ENCODE assay signal across 7 mouse cellular contexts in the genomic region with DNA sequence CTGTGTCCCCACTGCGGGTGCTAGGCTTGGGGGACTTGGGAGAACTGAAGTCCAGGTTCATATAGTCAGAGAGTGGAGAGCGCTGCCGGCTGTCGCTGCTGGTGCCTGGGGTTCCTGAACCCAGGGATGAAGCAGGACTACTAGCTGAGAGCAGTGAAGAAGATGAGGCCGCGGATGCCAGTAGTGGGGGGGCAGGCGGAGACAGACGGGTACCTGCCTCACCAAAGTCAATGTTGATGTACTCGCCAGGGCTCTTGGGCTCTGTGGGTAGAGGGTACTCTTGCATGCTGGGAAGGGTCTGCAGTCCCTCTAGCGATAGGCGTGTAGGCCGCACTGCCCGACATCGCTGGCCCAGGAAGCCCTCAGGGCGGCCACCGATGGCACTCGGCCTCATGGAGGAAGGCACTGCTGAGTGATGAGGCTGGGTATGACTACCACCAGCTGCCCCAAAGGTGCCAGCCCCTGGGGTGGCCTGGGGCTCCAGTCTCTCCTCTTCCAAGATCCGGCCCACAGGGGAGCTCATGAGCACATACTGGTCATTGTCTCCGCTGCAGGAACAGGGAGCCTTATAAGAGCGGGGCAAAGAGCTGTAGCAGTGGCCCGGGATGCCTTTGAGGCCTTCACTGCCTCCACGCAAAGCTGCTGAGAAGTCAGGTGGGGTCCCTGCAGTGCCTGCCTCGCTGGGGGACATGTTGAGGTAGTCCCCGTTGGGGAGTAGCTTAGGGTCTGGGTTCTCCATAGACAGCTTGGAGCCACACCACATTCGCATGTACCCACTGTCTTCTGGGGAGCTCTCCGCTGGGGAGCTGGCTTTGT. TPM values are rescaled to one million over a fixed set of nuclear protein-coding genes. Genes with fewer than 3 reads are reported as not detected.
DNase-seq lines count a peak whose midpoint lies in the region; ATAC-seq lines count a peak whose summit lies in the region.

No protein-coding gene starts in this region.

- no peaks in the 10 kb centered on the region for H3K9me3 ChIP-seq in neural tube, embryonic 11.5 days (ENCODE audit: control insufficient read depth, low read length)
- H3K9me3 ChIP-seq in hindbrain, embryonic 13.5 days: no peaks in the 10 kb centered on the region
- no peaks in the 10 kb centered on the region for H3K9me3 ChIP-seq in midbrain, embryonic 12.5 days

- peak overlapping the region; percentile 79 for H3K4me2 ChIP-seq in neural tube, embryonic 11.5 days (ENCODE audit: low read depth)
- H3K4me2 ChIP-seq in hindbrain, embryonic 13.5 days: peak overlapping the region; percentile 94
- peak overlapping the region; percentile 82 for H3K4me2 ChIP-seq in midbrain, embryonic 12.5 days (replicated peaks)

- H3K4me3 ChIP-seq in neural tube, embryonic 11.5 days (ENCODE audit: low read depth, low read length): peak overlapping the region; percentile 87
- peak overlapping the region; percentile 81 for H3K4me3 ChIP-seq in hindbrain, embryonic 13.5 days
- H3K4me3 ChIP-seq in midbrain, embryonic 12.5 days: peak overlapping the region; percentile 84

- ATAC-seq in neural tube, embryonic 11.5 days (ENCODE audit: insufficient read depth, low FRiP score, low TSS enrichment): no peak
- ATAC-seq in hindbrain, embryonic 13.5 days (ENCODE audit: low FRiP score): no peak
- no peak for ATAC-seq in midbrain, embryonic 12.5 days (ENCODE audit: low FRiP score, low read depth)

- no peak overlapping the region for H3K27ac ChIP-seq in neural tube, embryonic 11.5 days (ENCODE audit: low read depth, low read length)
- H3K27ac ChIP-seq in hindbrain, embryonic 13.5 days: no peak overlapping the region; the same call in 1 of the 2 replicates
- peak overlapping the region; percentile 15; the same call in 1 of the 2 replicates for H3K27ac ChIP-seq in midbrain, embryonic 12.5 days (replicated peaks)

- peak overlapping the region; percentile 7; the same call in 1 of the 2 replicates for H3K9ac ChIP-seq in neural tube, embryonic 11.5 days (ENCODE audit: low read length)
- peak overlapping the region; percentile 89 for H3K9ac ChIP-seq in hindbrain, embryonic 13.5 days
- peak overlapping the region; percentile 89 for H3K9ac ChIP-seq in midbrain, embryonic 12.5 days (replicated peaks)

- WGBS in neural tube, embryonic 11.5 days: 82% methylated on average over 26 of the region's 26 CpGs
- 80% methylated on average over 26 of the region's 26 CpGs for WGBS in hindbrain, embryonic 13.5 days
- WGBS in midbrain, embryonic 12.5 days: 87% methylated on average over 26 of the region's 26 CpGs

- no peaks in the 10 kb centered on the region for H3K27me3 ChIP-seq in neural tube, embryonic 11.5 days (ENCODE audit: control insufficient read depth, insufficient read depth, low read length)
- no peaks in the 10 kb centered on the region for H3K27me3 ChIP-seq in hindbrain, embryonic 13.5 days
- 0 out of 2 replicates have a peak, but pooled peaks cover 10% of the 10 kb centered on the region for H3K27me3 ChIP-seq in midbrain, embryonic 12.5 days

- no peak for DNase-seq in neural tube, embryonic 11.5 days (ENCODE audit: low spot score)
- no peak for DNase-seq in neural tube, embryonic 10.5 days (ENCODE audit: extremely low spot score, low spot score)
- peak; percentile 42 to 47 for DNase-seq in cerebellum, postnatal 25 days
- no peak for DNase-seq in layer of hippocampus, adult 11-12 months (ENCODE audit: low spot score)
- no peak for DNase-seq in urinary bladder, postnatal 10 days (ENCODE audit: low spot score)

- H3K36me3 ChIP-seq in neural tube, embryonic 11.5 days (ENCODE audit: control insufficient read depth, insufficient read depth, low read length): no peaks in the 10 kb centered on the region; the same call in 1 of the 2 replicates
- 0 out of 2 replicates have a peak, but pooled peaks cover 4% of the 10 kb centered on the region for H3K36me3 ChIP-seq in hindbrain, embryonic 13.5 days
- peaks cover 8% of the 10 kb centered on the region; the same call in 1 of the 2 replicates for H3K36me3 ChIP-seq in midbrain, embryonic 12.5 days

- peaks cover 57% of the 10 kb centered on the region for H3K4me1 ChIP-seq in neural tube, embryonic 11.5 days (ENCODE audit: control insufficient read depth, insufficient read depth, low read length)
- H3K4me1 ChIP-seq in hindbrain, embryonic 13.5 days (replicated peaks): peaks cover 78% of the 10 kb centered on the region
- H3K4me1 ChIP-seq in midbrain, embryonic 12.5 days: peaks cover 67% of the 10 kb centered on the region

RNA-seq across cellular contexts. Expression of a gene that starts 2.6 kb away (rescaled TPM):
- polyA plus RNA-seq in neural tube, embryonic 11.5 days (2014; fragmentation: Nextera tagmentation; extraction: Ambion mirVana): 6.3 and 6.9 TPM in 2 replicates
- polyA plus RNA-seq in hindbrain, embryonic 13.5 days (2015; fragmentation: Nextera tagmentation; extraction: Ambion mirVana): 4.5 and 4.6 TPM in 2 replicates
- polyA plus RNA-seq in midbrain, embryonic 12.5 days (2016; fragmentation: Nextera tagmentation; extraction: Ambion mirVana): 7.9 and 10.0 TPM in 2 replicates

Comparison
In these comparisons a context has a peak if more than half of its experiments do, and no peak if none do; other contexts are left out.
1. DNase-seq: peak in cerebellum, postnatal 25 days (2 of 2); none in neural tube, embryonic 11.5 days (single experiment), neural tube, embryonic 10.5 days (single experiment), layer of hippocampus, adult 11-12 months (single experiment) and urinary bladder, postnatal 10 days (single experiment).
2. H3K9ac ChIP-seq: peak in every context shown above with its lines; median percentile 89 in hindbrain, embryonic 13.5 days; 89 in midbrain, embryonic 12.5 days; 7 in neural tube, embryonic 11.5 days.
3. Peak in every context shown above with its lines, with median percentiles within 50 percentile points of each other: H3K4me2 ChIP-seq and H3K4me3 ChIP-seq.